Mouse (Mus musculus) CH12.LX (cell line): Measurements from ENCODE around the gene Itga4. TPM values are rescaled to one million over a fixed set of nuclear protein-coding genes. Genes with fewer than 3 reads are reported as not detected.

Source experiments
- DNase-seq: peaks from one replicate; pipeline ENCODE4 v3.0.0-alpha.2; 2013; ENCODE audit errors: extremely low read depth
- H3K27ac ChIP-seq: 2 replicates; pipeline ENCODE4 v1.5.1; 2012; ENCODE audit warnings: low read depth, mild to moderate bottlenecking, control low read depth, moderate library complexity; ENCODE audit not compliant: insufficient read depth
- H3K27me3 ChIP-seq: replicated peaks from 2 replicates; pipeline ENCODE3; 2012; ENCODE audit warnings: inconsistent platforms
- H3K36me3 ChIP-seq, 2 experiments: replicated peaks in 1 of 2; 2 replicates each; pipeline versions ENCODE3 to v1.6.1; 2012; ENCODE audit warnings: inconsistent platforms in 1 of 2, low read length in 1 of 2, mild to moderate bottlenecking in 1 of 2, mixed read lengths in 1 of 2, moderate library complexity in 1 of 2; ENCODE audit not compliant: control insufficient read depth in 1 of 2, insufficient read depth in 1 of 2
- H3K4me1 ChIP-seq, 2 experiments: 2 replicates each; pipeline ENCODE4 v1.6.1; 2012; ENCODE audit warnings: inconsistent platforms in 1 of 2, moderate library complexity in 1 of 2; ENCODE audit not compliant: insufficient read depth in 2 of 2, control insufficient read depth in 1 of 2
- H3K4me2 ChIP-seq: 2 replicates; pipeline ENCODE4 v1.6.1; 2012; ENCODE audit warnings: low read depth, mild to moderate bottlenecking, control low read depth; ENCODE audit not compliant: poor library complexity, insufficient read depth, severe bottlenecking
- H3K4me3 ChIP-seq, 3 experiments: fragments of 150-350 bp in 1 of 3; sonication (generic) in 1 of 3; replicated peaks in 1 of 3; 2 replicates each; pipeline versions ENCODE3 to v1.5.1; 2011 to 2012; ENCODE audit warnings: low read depth in 2 of 3, low read length in 2 of 3, mild to moderate bottlenecking in 2 of 3, moderate library complexity in 2 of 3, control low read depth in 1 of 3, improper control_type of control experiment in 1 of 3, inconsistent platforms in 1 of 3, mixed read lengths in 1 of 3; ENCODE audit not compliant: poor library complexity in 1 of 3
- H3K79me2 ChIP-seq: replicated peaks from 2 replicates; pipeline ENCODE4 v1.6.1; 2012; ENCODE audit warnings: mild to moderate bottlenecking, moderate library complexity; ENCODE audit not compliant: control insufficient read depth, poor library complexity, insufficient read depth, severe bottlenecking; ENCODE audit errors: extremely low read depth
- H3K9ac ChIP-seq: 2 replicates; pipeline ENCODE4 v1.6.1; 2012; ENCODE audit warnings: low read depth, mild to moderate bottlenecking, control low read depth, moderate library complexity; ENCODE audit not compliant: insufficient read depth
- H3K9me3 ChIP-seq: replicated peaks from 2 replicates; pipeline ENCODE3; 2012; ENCODE audit warnings: low read length, inconsistent platforms, mixed read lengths
- BHLHE40 ChIP-seq: IDR thresholded peaks from 2 replicates; pipeline ENCODE4 v1.6.1; 2011; ENCODE audit warnings: mild to moderate bottlenecking, low read depth, low read length, improper control_type of control experiment
- E2F4 ChIP-seq: IDR thresholded peaks from 2 replicates; pipeline ENCODE4 v1.6.1; 2011; ENCODE audit warnings: low read depth, low read length, improper control_type of control experiment; ENCODE audit not compliant: insufficient replicate concordance
- EP300 ChIP-seq: IDR thresholded peaks from 2 replicates; pipeline ENCODE4 v1.6.1; 2011; ENCODE audit warnings: low read length, improper control_type of control experiment
- GABPA ChIP-seq: IDR thresholded peaks from 2 replicates; pipeline ENCODE4 v1.6.1; 2012; ENCODE audit warnings: low read depth, low read length, improper control_type of control experiment, inconsistent platforms; ENCODE audit not compliant: insufficient replicate concordance
- HCFC1 ChIP-seq: IDR thresholded peaks from 2 replicates; pipeline ENCODE4 v1.6.1; 2012; ENCODE audit warnings: low read depth, mild to moderate bottlenecking, inconsistent platforms, low read length, improper control_type of control experiment
- IRF4 ChIP-seq: IDR thresholded peaks from 2 replicates; pipeline ENCODE4 v1.6.1; 2014; ENCODE audit warnings: low read depth, mild to moderate bottlenecking, inconsistent platforms, low read length, improper control_type of control experiment
- KAT2A ChIP-seq: IDR thresholded peaks from 2 replicates; pipeline ENCODE4 v1.6.1; 2012; ENCODE audit warnings: low read length, improper control_type of control experiment, inconsistent platforms; ENCODE audit not compliant: insufficient replicate concordance
- MAFK ChIP-seq: IDR thresholded peaks from 2 replicates; pipeline ENCODE4 v1.6.1; 2011; ENCODE audit warnings: low read length, improper control_type of control experiment; ENCODE audit not compliant: insufficient replicate concordance
- MYC ChIP-seq: IDR thresholded peaks from 2 replicates; pipeline ENCODE4 v1.6.1; 2011; ENCODE audit warnings: low read depth, mild to moderate bottlenecking, improper control_type of control experiment, low read length
- NELFE ChIP-seq: IDR thresholded peaks from 2 replicates; pipeline ENCODE4 v1.6.1; 2011; ENCODE audit warnings: low read depth, low read length, improper control_type of control experiment
- NRF1 ChIP-seq: IDR thresholded peaks from 2 replicates; pipeline ENCODE4 v1.6.1; 2014; ENCODE audit warnings: low read depth, mild to moderate bottlenecking, inconsistent platforms, low read length, improper control_type of control experiment, moderate library complexity
- PAX5 ChIP-seq: IDR thresholded peaks from 2 replicates; pipeline ENCODE4 v1.6.1; 2012; ENCODE audit warnings: low read length, inconsistent platforms, mixed read lengths
- RCOR1 ChIP-seq: conservative IDR thresholded peaks from 2 replicates; pipeline ENCODE4 v1.6.1; 2012; ENCODE audit warnings: low read depth, mild to moderate bottlenecking, inconsistent platforms, low read length, improper control_type of control experiment
- SIN3A ChIP-seq: IDR thresholded peaks from 2 replicates; pipeline ENCODE4 v1.6.1; 2012; ENCODE audit warnings: low read length, improper control_type of control experiment, inconsistent platforms
- SMC3 ChIP-seq: IDR thresholded peaks from 2 replicates; pipeline ENCODE4 v1.6.1; 2011; ENCODE audit warnings: low read depth, low read length, improper control_type of control experiment
- TCF12 ChIP-seq: IDR thresholded peaks from 2 replicates; pipeline ENCODE4 v1.6.1; 2014; ENCODE audit warnings: low read depth, mild to moderate bottlenecking, inconsistent platforms, low read length, improper control_type of control experiment
- UBTF ChIP-seq: IDR thresholded peaks from 2 replicates; pipeline ENCODE4 v1.6.1; 2012; ENCODE audit warnings: low read depth, mild to moderate bottlenecking, inconsistent platforms, low read length, improper control_type of control experiment, moderate library complexity
- ZKSCAN1 ChIP-seq: IDR thresholded peaks from 2 replicates; pipeline ENCODE4 v1.6.1; 2012; ENCODE audit warnings: low read depth, inconsistent platforms, low read length, improper control_type of control experiment, borderline replicate concordance
- ZMIZ1 ChIP-seq: IDR thresholded peaks from 2 replicates; pipeline ENCODE4 v1.6.1; 2012; ENCODE audit warnings: low read depth, mild to moderate bottlenecking, inconsistent platforms, low read length, improper control_type of control experiment
- dilution Hi-C: fragments of 300-500 bp; cut with MboI; formaldehyde crosslinking; loops from 2 replicates; pipeline ENCODE4 v1.14.3; 2020; ENCODE audit warnings: low sequenced_read_pairs; ENCODE audit not compliant: extremely low pct_unique_long_range_greater_than_20kb, extremely low pct_ligation_motif_present
- in situ Hi-C: fragments of 300-500 bp; cut with MboI; formaldehyde crosslinking; loops from 3 replicates; pipeline ENCODE4 v1.14.3; 2019; ENCODE audit warnings: low sequenced_read_pairs, low pct_ligation_motif_present, low pct_unique_long_range_greater_than_20kb, mixed read lengths
- polyA plus RNA-seq: library from polyadenylated mRNA; unstranded; fragments of >175 nt; gene quantifications from 2 replicates; pipeline ENCODE4 v1.2.1, GENCODE M21; 2012; ENCODE audit warnings: low read depth; ENCODE audit not compliant: insufficient read length
- total RNA-seq, 2 experiments: library from RNA; depleted of rRNA; stranded (reverse); fragments of 300-350 nt in 1 of 2; fragments of >200 nt in 1 of 2; gene quantifications; 2 replicates each; pipeline ENCODE4 v1.2.3; 2012 to 2014

The Itga4 gene
- total and polyA plus RNA-seq, 3 experiments: 51.2 to 79.3 (median 54.3) TPM

- peak; percentile 42 for TF ChIP-seq SIN3A
- TF ChIP-seq IRF4: peak; percentile 74
These were observed at the start of gene Itga4 (continued) for GRCm38 (mm10) chr2:79255192-79256000.

GRCm38 (mm10) chr2:79206191-79206755 is 49.0 kb upstream of the Itga4 start:
- H3K9me3 ChIP-seq: no peaks in the 10 kb centered on the region
- peak; percentile 16 for DNase-seq
- H3K4me3 ChIP-seq: no peak overlapping the region
- H3K4me2 ChIP-seq: no peak overlapping the region
- no peak overlapping the region for H3K27ac ChIP-seq
- H3K27me3 ChIP-seq: no peaks in the 10 kb centered on the region
- H3K36me3 ChIP-seq: no peaks in the 10 kb centered on the region
- H3K79me2 ChIP-seq: no peaks in the 10 kb centered on the region
- H3K9ac ChIP-seq: no peak overlapping the region
- dilution Hi-C loops (no loop called here), in situ Hi-C loops (no loop called here)
- H3K4me1 ChIP-seq: peaks cover 7 to 39% of the 10 kb centered on the region in 2 experiments
- TF ChIP-seq IRF4 (no peak), NELFE (no peak), MYC (no peak), EP300 (no peak), PAX5 (no peak), MAFK (no peak), E2F4 (no peak), BHLHE40 (no peak), UBTF (no peak), ZMIZ1 (no peak), GABPA (no peak), TCF12 (no peak), HCFC1 (no peak), KAT2A (no peak), ZKSCAN1 (no peak), SMC3 (no peak)

DNA sequence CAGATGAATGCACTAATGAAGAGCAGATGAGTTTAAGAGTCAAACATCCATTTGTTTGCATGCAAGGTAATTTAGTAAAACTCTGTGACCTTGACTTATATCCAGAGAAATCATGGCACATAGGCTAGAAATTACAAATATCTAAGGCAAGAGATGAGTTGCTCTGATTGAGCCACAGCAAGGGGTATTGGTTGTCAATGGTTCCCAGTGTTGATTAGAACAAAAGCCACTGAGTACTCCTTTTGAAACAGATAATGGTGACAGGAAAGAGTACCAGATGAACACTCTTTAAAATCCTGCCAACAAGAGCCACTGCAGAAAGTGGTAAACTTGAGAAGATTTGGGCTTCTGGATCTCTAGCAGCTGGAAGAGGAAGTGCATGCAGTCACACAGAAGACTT is 40.2 kb upstream of the Itga4 start:
- TF ChIP-seq UBTF: no peak
- TF ChIP-seq EP300: no peak
- no peak for TF ChIP-seq RCOR1
- no peak for TF ChIP-seq MYC
- TF ChIP-seq NELFE: no peak
- no peak for TF ChIP-seq SIN3A
- TF ChIP-seq NRF1: no peak
- no peak overlapping the region for H3K4me2 ChIP-seq

More for the DNA sequence above, 40.2 kb upstream of the Itga4 start:
- in situ Hi-C loops: no loop called here
- dilution Hi-C loops: no loop called here
- no peak overlapping the region for H3K27ac ChIP-seq
- no peak overlapping the region for H3K4me3 ChIP-seq
- no peaks in the 10 kb centered on the region for H3K9me3 ChIP-seq
- H3K9ac ChIP-seq: no peak overlapping the region
- H3K4me1 ChIP-seq: peaks cover 0 to 8% of the 10 kb centered on the region in 2 experiments; a peak in 1 of 4 replicates
- no peak for DNase-seq
- no peaks in the 10 kb centered on the region for H3K27me3 ChIP-seq
- no peaks in the 10 kb centered on the region for H3K36me3 ChIP-seq
- H3K79me2 ChIP-seq: no peaks in the 10 kb centered on the region
